Mouse (Mus musculus): ENCODE results near the gene Ptcd3. TPM values are rescaled to one million over a fixed set of nuclear protein-coding genes. Genes with fewer than 3 reads are reported as not detected.

Ptcd3 gene
- total and polyA plus RNA-seq, 3 experiments = 93.5 to 156 (median 94.3) TPM

DNA sequence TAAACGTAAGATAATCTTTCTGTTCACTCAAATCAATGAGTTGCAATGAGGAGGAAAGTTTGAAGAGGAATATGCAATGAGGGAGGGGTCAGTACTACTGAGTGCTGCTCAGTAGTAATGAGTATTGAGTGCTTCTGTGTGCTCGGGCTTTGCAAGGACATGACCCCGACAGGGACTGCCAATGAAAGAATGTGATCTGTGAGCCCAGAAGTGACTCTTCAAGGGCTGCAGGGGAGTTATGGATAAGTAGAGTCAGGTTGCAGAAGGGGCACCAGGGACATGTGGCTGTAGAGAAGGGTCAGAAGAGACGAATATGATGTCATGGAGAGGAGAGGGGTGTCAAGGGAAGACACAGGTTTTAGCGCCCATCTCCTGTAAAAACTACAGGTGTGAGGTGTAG is 23.8 kb upstream of the Ptcd3 start:
- Histone ChIP-seq H3K27me3 (ENCODE audit: control insufficient read depth in 1 of 2, insufficient read depth in 2 of 2, low read length in 2 of 2) (no peaks in the 10 kb centered on the region), H3K4me3 (ENCODE audit: control insufficient read depth in 1 of 2, insufficient read depth in 1 of 2, low read depth in 2 of 2, low read length in 2 of 2) (no peak overlapping the region), H3K4me1 (ENCODE audit: control insufficient read depth in 1 of 2, insufficient read depth in 2 of 2, low read length in 2 of 2) (no peaks in the 10 kb centered on the region), H3K9ac (ENCODE audit: control insufficient read depth, low read depth, low read length, poor library complexity, severe bottlenecking) (no peak overlapping the region), H3K9me3 (replicated peaks; ENCODE audit: insufficient read depth, low read length) (no peaks in the 10 kb centered on the region), H3K36me3 (ENCODE audit: control insufficient read depth in 1 of 2, insufficient read depth in 2 of 2, low read length in 2 of 2) (peaks cover 0 to 16% of the 10 kb centered on the region in 2 experiments; a peak in 2 of 4 replicates), H3K79me2 (ENCODE audit: control insufficient read depth, insufficient read depth, low read length, poor library complexity) (no peaks in the 10 kb centered on the region), H3K27ac (ENCODE audit: control insufficient read depth, low read depth, low read length) (no peak overlapping the region)
- TF ChIP-seq SMC3 (IDR thresholded peaks at IDR 0.05; ENCODE audit: low read depth, low read length) = no peak
- TF ChIP-seq MAX (IDR thresholded peaks at IDR 0.05; ENCODE audit: low read length) = no peak
- no peak for TF ChIP-seq UBTF (IDR thresholded peaks at IDR 0.05; ENCODE audit: borderline replicate concordance, insufficient read depth, low read depth, low read length)
- TF ChIP-seq ZC3H11A (IDR thresholded peaks at IDR 0.05; ENCODE audit: low read depth, low read length) = no peak
- TF ChIP-seq MAZ (IDR thresholded peaks at IDR 0.05; ENCODE audit: low read depth, low read length) = no peak
- no peak for TF ChIP-seq ZNF384 (IDR thresholded peaks at IDR 0.05; ENCODE audit: low read depth, low read length)
- DNase-seq (ENCODE audit: low read depth, low spot score) = no peak

- Histone ChIP-seq H3K27me3 (ENCODE audit: control insufficient read depth in 1 of 2, insufficient read depth in 2 of 2, low read length in 2 of 2) (no peaks in the 10 kb centered on the region), H3K9me3 (replicated peaks; ENCODE audit: insufficient read depth, low read length) (no peaks in the 10 kb centered on the region), H3K36me3 (ENCODE audit: control insufficient read depth in 1 of 2, insufficient read depth in 2 of 2, low read length in 2 of 2) (peaks cover 0 to 19% of the 10 kb centered on the region in 2 experiments; a peak in 2 of 4 replicates), H3K9ac (ENCODE audit: control insufficient read depth, low read depth, low read length, poor library complexity, severe bottlenecking) (no peak overlapping the region), H3K27ac (ENCODE audit: control insufficient read depth, low read depth, low read length) (no peak overlapping the region), H3K4me3 (ENCODE audit: control insufficient read depth in 1 of 2, insufficient read depth in 1 of 2, low read depth in 2 of 2, low read length in 2 of 2) (no peak overlapping the region), H3K79me2 (ENCODE audit: control insufficient read depth, insufficient read depth, low read length, poor library complexity) (no peaks in the 10 kb centered on the region), H3K4me1 (ENCODE audit: control insufficient read depth in 1 of 2, insufficient read depth in 2 of 2, low read length in 2 of 2) (no peaks in the 10 kb centered on the region)
- DNase-seq (ENCODE audit: low read depth, low spot score) = no peak
- TF ChIP-seq POLR2AphosphoS2 (IDR thresholded peaks at IDR 0.05; ENCODE audit: low read length) (no peak), GATA1 (IDR thresholded peaks at IDR 0.05; ENCODE audit: low read depth, low read length) (no peak), HCFC1 (IDR thresholded peaks at IDR 0.05; ENCODE audit: low read depth, low read length) (no peak), MYB (IDR thresholded peaks at IDR 0.05; ENCODE audit: low read depth, low read length) (no peak), ETS1 (IDR thresholded peaks at IDR 0.05; ENCODE audit: low read depth, low read length) (no peak), E2F4 (IDR thresholded peaks at IDR 0.05; ENCODE audit: borderline replicate concordance, low read depth, low read length) (no peak), TAL1 (IDR thresholded peaks at IDR 0.05; ENCODE audit: low read length) (no peak), ZMIZ1 (IDR thresholded peaks at IDR 0.05; ENCODE audit: low read depth, low read length) (no peak), ZC3H11A (IDR thresholded peaks at IDR 0.05; ENCODE audit: low read depth, low read length) (no peak)
These were observed 22.4 kb upstream of the Ptcd3 start for GRCm38 (mm10) chr6:71930830-71931437.

DNA sequence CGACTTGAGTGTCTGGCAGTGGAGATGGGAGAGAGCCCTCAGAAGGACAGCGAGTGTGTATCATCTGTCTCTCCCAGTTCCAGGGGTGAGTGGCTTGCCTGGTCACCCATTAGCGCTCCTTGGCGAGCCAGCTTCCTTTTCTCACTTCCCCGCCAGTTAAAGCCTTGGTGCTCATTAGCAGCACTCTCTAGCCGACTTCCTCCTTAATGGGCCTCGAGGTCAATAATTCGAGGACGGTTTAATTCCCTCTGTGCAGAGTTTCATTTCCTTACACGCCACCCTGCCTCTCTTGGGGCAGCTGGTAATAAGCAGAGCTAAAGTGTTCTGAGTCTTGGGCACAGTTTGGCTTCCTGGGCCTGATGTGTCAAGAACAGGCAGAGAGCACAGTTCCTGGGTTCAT is 21.5 kb upstream of the Ptcd3 start:
- Histone ChIP-seq H3K27ac (ENCODE audit: control insufficient read depth, low read depth, low read length) (no peak overlapping the region), H3K4me1 (ENCODE audit: control insufficient read depth in 1 of 2, insufficient read depth in 2 of 2, low read length in 2 of 2) (no peaks in the 10 kb centered on the region), H3K79me2 (ENCODE audit: control insufficient read depth, insufficient read depth, low read length, poor library complexity) (no peaks in the 10 kb centered on the region)

More for the DNA sequence above, 21.5 kb upstream of the Ptcd3 start:
- Histone ChIP-seq H3K4me3 (ENCODE audit: control insufficient read depth in 1 of 2, insufficient read depth in 1 of 2, low read depth in 2 of 2, low read length in 2 of 2) (no peak overlapping the region), H3K27me3 (ENCODE audit: control insufficient read depth in 1 of 2, insufficient read depth in 2 of 2, low read length in 2 of 2) (no peaks in the 10 kb centered on the region), H3K36me3 (ENCODE audit: control insufficient read depth in 1 of 2, insufficient read depth in 2 of 2, low read length in 2 of 2) (peaks cover 0 to 14% of the 10 kb centered on the region in 2 experiments; a peak in 2 of 4 replicates), H3K9ac (ENCODE audit: control insufficient read depth, low read depth, low read length, poor library complexity, severe bottlenecking) (no peak overlapping the region), H3K9me3 (replicated peaks; ENCODE audit: insufficient read depth, low read length) (no peaks in the 10 kb centered on the region)
- TF ChIP-seq USF2 (IDR thresholded peaks at IDR 0.05; ENCODE audit: borderline replicate concordance in 1 of 2, insufficient read depth in 1 of 2, low read depth in 1 of 2, low read length in 2 of 2) (no peak), BHLHE40 (IDR thresholded peaks at IDR 0.05; ENCODE audit: borderline replicate concordance, low read depth, low read length) (no peak), RCOR1 (IDR thresholded peaks at IDR 0.05; ENCODE audit: low read depth, low read length) (no peak)
- no peak for DNase-seq (ENCODE audit: low read depth, low spot score)
